ENCODE assay signal across 8 mouse cellular contexts in genomic region chr17:83985333-83985790, GRCm38 (mm10).
DNase-seq lines count a peak whose midpoint lies in the region; ATAC-seq and TF ChIP-seq lines count a peak whose summit lies in the region.

No protein-coding gene starts in this region.

- no peak for TF ChIP-seq CTCF in brain, embryonic 14.5 days (IDR thresholded peaks at IDR 0.05; ENCODE audit: borderline replicate concordance, extremely low read depth, insufficient read depth, insufficient read length)

- no peak for TF ChIP-seq POLR2A in brain, embryonic 14.5 days (IDR thresholded peaks at IDR 0.05; ENCODE audit: borderline replicate concordance, extremely low read depth, insufficient read depth, insufficient read length, poor library complexity, severe bottlenecking)

- no peak for ATAC-seq in forebrain, embryonic 13.5 days
- no peak for ATAC-seq in heart, embryonic 15.5 days (replicated peaks; ENCODE audit: insufficient number of reproducible peaks, insufficient read depth, low FRiP score, low read depth)
- no peak for ATAC-seq in liver, embryonic 11.5 days (replicated peaks; ENCODE audit: low FRiP score)

- 53% methylated on average over 17 of the region's 17 CpGs for WGBS in forebrain, embryonic 10.5 days
- WGBS in forebrain, embryonic 13.5 days: 36% methylated on average over 17 of the region's 17 CpGs
- WGBS in heart, embryonic 15.5 days: 64% methylated on average over 17 of the region's 17 CpGs
- WGBS in liver, embryonic 11.5 days: 46% methylated on average over 17 of the region's 17 CpGs

- H3K9me3 ChIP-seq in forebrain, embryonic 10.5 days: no peaks in the 10 kb centered on the region
- no peaks in the 10 kb centered on the region for H3K9me3 ChIP-seq in forebrain, embryonic 13.5 days (replicated peaks)
- H3K9me3 ChIP-seq in heart, embryonic 15.5 days (replicated peaks): no peaks in the 10 kb centered on the region
- H3K9me3 ChIP-seq in liver, embryonic 11.5 days (ENCODE audit: control insufficient read depth, low read length): no peaks in the 10 kb centered on the region

- DNase-seq in forebrain, embryonic 10.5 days (ENCODE audit: extremely low spot score, low spot score): no peak
- peak; percentile 37 for DNase-seq in brain, embryonic 14.5 days (ENCODE audit: low read depth)
- no peak for DNase-seq in liver, embryonic 11.5 days (ENCODE audit: low spot score)
- DNase-seq in urinary bladder, postnatal 36 days (ENCODE audit: low spot score in 2 of 2): no peak
- no peak for DNase-seq in layer of hippocampus, postnatal 36 days
- DNase-seq in thymus, postnatal 4 days: no peak

- H3K4me1 ChIP-seq in forebrain, embryonic 10.5 days: peaks cover 61% of the 10 kb centered on the region
- peaks cover 28% of the 10 kb centered on the region for H3K4me1 ChIP-seq in forebrain, embryonic 13.5 days
- H3K4me1 ChIP-seq in heart, embryonic 15.5 days (replicated peaks): peaks cover 63% of the 10 kb centered on the region
- peaks cover 41% of the 10 kb centered on the region for H3K4me1 ChIP-seq in liver, embryonic 11.5 days (replicated peaks; ENCODE audit: control insufficient read depth, insufficient read depth, low read length)

- no peak overlapping the region for H3K9ac ChIP-seq in forebrain, embryonic 13.5 days
- H3K9ac ChIP-seq in heart, embryonic 15.5 days: no peak overlapping the region
- H3K9ac ChIP-seq in liver, embryonic 11.5 days (ENCODE audit: low read depth, low read length): no peak overlapping the region

- H3K27ac ChIP-seq in forebrain, embryonic 10.5 days: peak overlapping the region; percentile 82
- H3K27ac ChIP-seq in forebrain, embryonic 13.5 days: no peak overlapping the region; the same call in 1 of the 2 replicates
- H3K27ac ChIP-seq in heart, embryonic 15.5 days: peak overlapping the region; percentile 85
- H3K27ac ChIP-seq in liver, embryonic 11.5 days (ENCODE audit: low read depth, low read length): peak overlapping the region; percentile 48

- no peak overlapping the region for H3K4me2 ChIP-seq in forebrain, embryonic 13.5 days
- H3K4me2 ChIP-seq in heart, embryonic 15.5 days: no peak overlapping the region
- H3K4me2 ChIP-seq in liver, embryonic 11.5 days: no peak overlapping the region

- H3K4me3 ChIP-seq in forebrain, embryonic 10.5 days: no peak overlapping the region
- no peak overlapping the region for H3K4me3 ChIP-seq in forebrain, embryonic 13.5 days
- no peak overlapping the region for H3K4me3 ChIP-seq in heart, embryonic 15.5 days
- no peak overlapping the region for H3K4me3 ChIP-seq in liver, embryonic 11.5 days (ENCODE audit: low read depth, low read length)

- H3K27me3 ChIP-seq in forebrain, embryonic 10.5 days (ENCODE audit: poor library complexity, severe bottlenecking): no peaks in the 10 kb centered on the region
- H3K27me3 ChIP-seq in forebrain, embryonic 13.5 days: no peaks in the 10 kb centered on the region
- H3K27me3 ChIP-seq in heart, embryonic 15.5 days: no peaks in the 10 kb centered on the region
- no peaks in the 10 kb centered on the region for H3K27me3 ChIP-seq in liver, embryonic 11.5 days (replicated peaks; ENCODE audit: control insufficient read depth, insufficient read depth, low read length)

- H3K36me3 ChIP-seq in forebrain, embryonic 10.5 days (replicated peaks): no peaks in the 10 kb centered on the region
- no peaks in the 10 kb centered on the region for H3K36me3 ChIP-seq in forebrain, embryonic 13.5 days (ENCODE audit: poor library complexity, severe bottlenecking)
- no peaks in the 10 kb centered on the region for H3K36me3 ChIP-seq in heart, embryonic 15.5 days
- H3K36me3 ChIP-seq in liver, embryonic 11.5 days (ENCODE audit: control insufficient read depth, insufficient read depth, low read length): no peaks in the 10 kb centered on the region
